Mouse (Mus musculus) lung, postnatal 0 days (tissue): ENCODE data around the gene Slc9b1. TPM values are rescaled to one million over a fixed set of nuclear protein-coding genes. Genes with fewer than 3 reads are reported as not detected.
A peak's percentile ranks its signal among the peaks of the same experiment; 100 is the strongest.

Experiments used
- ATAC-seq: fragments of 200-750 bp; cut with Nextera tagmentation; 2 replicates; pipeline ENCODE4 v1.8.0; 2017; ENCODE audit warnings: moderate library complexity
- DNase-seq: peaks from one replicate; pipeline ENCODE4 v3.0.0-alpha.2; 2016; ENCODE audit warnings: low spot score
- H3K27ac ChIP-seq: fragments of 300-500 bp; sonication (generic); 2 replicates; pipeline ENCODE4 v1.5.1; 2014; ENCODE audit warnings: antibody characterized with exemption, mild to moderate bottlenecking, low read length, mixed read lengths
- H3K27me3 ChIP-seq: fragments of 300-500 bp; sonication (generic); replicated peaks from 2 replicates; pipeline ENCODE4 v1.6.1; 2014; ENCODE audit warnings: low read length, mixed read lengths; ENCODE audit not compliant: insufficient read depth
- H3K36me3 ChIP-seq: fragments of 300-500 bp; sonication (generic); 2 replicates; pipeline ENCODE4 v1.6.1; 2014; ENCODE audit warnings: low read length, mixed read lengths; ENCODE audit not compliant: insufficient read depth
- H3K4me1 ChIP-seq: fragments of 300-500 bp; sonication (generic); 2 replicates; pipeline ENCODE4 v1.6.1; 2014; ENCODE audit warnings: antibody characterized with exemption, low read depth, low read length, mixed read lengths; ENCODE audit not compliant: insufficient read depth
- H3K4me2 ChIP-seq: fragments of 300-500 bp; sonication (generic); replicated peaks from 2 replicates; pipeline ENCODE4 v1.6.1; 2014; ENCODE audit warnings: low read depth, mild to moderate bottlenecking, low read length, moderate library complexity, mixed read lengths
- H3K4me3 ChIP-seq: fragments of 300-500 bp; sonication (generic); 2 replicates; pipeline ENCODE4 v1.5.1; 2014; ENCODE audit warnings: low read depth, low read length
- H3K9ac ChIP-seq: fragments of 300-500 bp; sonication (generic); replicated peaks from 2 replicates; pipeline ENCODE4 v1.6.1; 2014; ENCODE audit warnings: low read depth, mild to moderate bottlenecking
- H3K9me3 ChIP-seq: fragments of 300-500 bp; sonication (generic); 2 replicates; pipeline ENCODE4 v1.6.1; 2016; ENCODE audit warnings: low read length, mixed read lengths
- CTCF ChIP-seq: IDR thresholded peaks from 2 replicates; pipeline ENCODE4 v1.5.1; 2016; ENCODE audit warnings: antibody characterized with exemption, mild to moderate bottlenecking
- EP300 ChIP-seq: IDR thresholded peaks from 2 replicates; pipeline ENCODE4 v1.6.1; 2016; ENCODE audit warnings: antibody characterized with exemption, mild to moderate bottlenecking, control low read depth
- WGBS: fragments of 180-500 bp; shearing (Covaris S2); extraction: QIAGEN DNeasy Blood & Tissue Kit; methylation state at CpG from one replicate; pipeline ENCODE4 v1.1.7; 2014; 5-methylcytosine and 5-hydroxymethylcytosine counted together
- polyA plus RNA-seq: library from polyadenylated mRNA; unstranded; fragments of >200 nt; fragmentation: Nextera tagmentation; extraction: Ambion mirVana; gene quantifications from 2 replicates; pipeline ENCODE4 v1.2.1, GENCODE M21; 2015

The Slc9b1 gene
- polyA plus RNA-seq, 1 experiment from 2014 or later = 0.31 TPM

- Histone ChIP-seq H3K9me3 (no peaks in the 10 kb centered on the region), H3K27me3 (no peaks in the 10 kb centered on the region), H3K27ac (no peak overlapping the region), H3K4me1 (no peaks in the 10 kb centered on the region), H3K36me3 (no peaks in the 10 kb centered on the region), H3K9ac (no peak overlapping the region), H3K4me3 (no peak overlapping the region), H3K4me2 (no peak overlapping the region)
- DNase-seq (no peak), ATAC-seq (no peak)
- TF ChIP-seq CTCF (no peak), EP300 (no peak)
Measured at GRCm38 (mm10) chr3:135397112-135397511, 49.3 kb downstream of the Slc9b1 start.

- Histone ChIP-seq H3K36me3 (no peaks in the 10 kb centered on the region), H3K4me2 (no peak overlapping the region), H3K27me3 (no peaks in the 10 kb centered on the region), H3K9me3 (no peaks in the 10 kb centered on the region), H3K4me1 (no peaks in the 10 kb centered on the region), H3K9ac (no peak overlapping the region), H3K4me3 (no peak overlapping the region), H3K27ac (no peak overlapping the region)
- peak; percentile 90 for DNase-seq
- peak; percentile 87 for ATAC-seq
- TF ChIP-seq CTCF (peak; percentile 93), EP300 (no peak)
- WGBS = 2% methylated on average over 10 of the region's 10 CpGs
Measured at GRCm38 (mm10) chr3:135402201-135402658, 54.4 kb downstream of the Slc9b1 start.

- Histone ChIP-seq H3K27ac (no peak overlapping the region), H3K9me3 (no peaks in the 10 kb centered on the region), H3K36me3 (no peaks in the 10 kb centered on the region), H3K4me1 (no peaks in the 10 kb centered on the region), H3K27me3 (no peaks in the 10 kb centered on the region), H3K4me3 (no peak overlapping the region), H3K4me2 (no peak overlapping the region), H3K9ac (no peak overlapping the region)
- WGBS = 87% methylated on average over 9 of the region's 9 CpGs
- no peak for DNase-seq
- TF ChIP-seq CTCF (no peak), EP300 (no peak)
- no peak for ATAC-seq
Measured at GRCm38 (mm10) chr3:135403211-135403610, 55.4 kb downstream of the Slc9b1 start.

GRCm38 (mm10) chr3:135403856-135404255, 56.0 kb downstream of the Slc9b1 start:
- Histone ChIP-seq H3K27ac (no peak overlapping the region), H3K36me3 (no peaks in the 10 kb centered on the region), H3K4me3 (no peak overlapping the region), H3K9ac (no peak overlapping the region), H3K4me1 (no peaks in the 10 kb centered on the region), H3K27me3 (no peaks in the 10 kb centered on the region), H3K4me2 (no peak overlapping the region), H3K9me3 (no peaks in the 10 kb centered on the region)
- ATAC-seq (no peak), DNase-seq (no peak)
- TF ChIP-seq CTCF (peak; percentile 45), EP300 (no peak)
- WGBS = 78% methylated on average over 5 of the region's 5 CpGs

- Histone ChIP-seq H3K27me3 (no peaks in the 10 kb centered on the region), H3K36me3 (no peaks in the 10 kb centered on the region), H3K4me1 (no peaks in the 10 kb centered on the region), H3K9me3 (no peaks in the 10 kb centered on the region), H3K9ac (no peak overlapping the region), H3K4me3 (no peak overlapping the region), H3K27ac (no peak overlapping the region), H3K4me2 (no peak overlapping the region)
- 71% methylated on average over 4 of the region's 4 CpGs for WGBS
- ATAC-seq (no peak), DNase-seq (no peak)
- 0 out of 2 replicates have a peak, but pooled peaks have one; percentile 2 for TF ChIP-seq CTCF
- no peak for TF ChIP-seq EP300
Measured at GRCm38 (mm10) chr3:135404599-135404998, 56.8 kb downstream of the Slc9b1 start.

- no peaks in the 10 kb centered on the region for H3K4me1 ChIP-seq
- DNase-seq = no peak
- H3K27ac ChIP-seq = no peak overlapping the region
- no peak for TF ChIP-seq CTCF
- no peak for TF ChIP-seq EP300
- no peak overlapping the region for H3K4me2 ChIP-seq
- H3K27me3 ChIP-seq = no peaks in the 10 kb centered on the region
- no peak for ATAC-seq
- H3K4me3 ChIP-seq = no peak overlapping the region
- no peaks in the 10 kb centered on the region for H3K9me3 ChIP-seq
- no peak overlapping the region for H3K9ac ChIP-seq
- WGBS = 55% methylated on average over 9 of the region's 9 CpGs
- H3K36me3 ChIP-seq = no peaks in the 10 kb centered on the region
Measured at GRCm38 (mm10) chr3:135407351-135407750, 59.5 kb downstream of the Slc9b1 start.

- DNase-seq (no peak), ATAC-seq (no peak)
- Histone ChIP-seq H3K9me3 (no peaks in the 10 kb centered on the region), H3K4me3 (no peak overlapping the region), H3K27ac (no peak overlapping the region), H3K4me2 (no peak overlapping the region), H3K9ac (no peak overlapping the region), H3K4me1 (no peaks in the 10 kb centered on the region), H3K36me3 (no peaks in the 10 kb centered on the region), H3K27me3 (no peaks in the 10 kb centered on the region)
- 96% methylated on average over 5 of the region's 5 CpGs for WGBS
- TF ChIP-seq CTCF = peak; percentile 29
- TF ChIP-seq EP300 = no peak
Measured at GRCm38 (mm10) chr3:135409219-135409618, 61.4 kb downstream of the Slc9b1 start.
